Mouse (Mus musculus): ENCODE results near the gene Bicd2.

Bicd2 gene

DNA sequence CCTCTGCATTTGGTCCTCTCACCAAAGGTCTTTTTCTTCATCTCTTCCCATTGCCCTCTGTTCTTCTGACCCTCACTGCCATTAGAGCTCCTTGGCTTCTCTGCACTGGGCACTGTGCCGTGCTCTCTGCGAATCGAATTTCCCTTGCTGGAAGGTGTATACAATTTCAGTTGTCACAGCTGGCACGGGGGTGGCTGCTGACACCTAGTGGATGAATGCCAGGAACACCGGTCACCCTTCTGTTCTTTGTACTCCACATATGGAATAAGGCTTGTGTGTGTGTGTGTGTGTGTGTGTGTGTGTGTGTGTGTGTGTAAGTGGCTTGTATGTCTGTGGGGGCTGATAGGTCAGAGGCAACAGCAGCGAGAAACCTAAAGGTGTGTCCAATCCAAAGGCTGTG lies 58.8 kb downstream of the Bicd2 start:
- no peak for DNase-seq (ENCODE audit: low spot score in 2 of 2)

DNA sequence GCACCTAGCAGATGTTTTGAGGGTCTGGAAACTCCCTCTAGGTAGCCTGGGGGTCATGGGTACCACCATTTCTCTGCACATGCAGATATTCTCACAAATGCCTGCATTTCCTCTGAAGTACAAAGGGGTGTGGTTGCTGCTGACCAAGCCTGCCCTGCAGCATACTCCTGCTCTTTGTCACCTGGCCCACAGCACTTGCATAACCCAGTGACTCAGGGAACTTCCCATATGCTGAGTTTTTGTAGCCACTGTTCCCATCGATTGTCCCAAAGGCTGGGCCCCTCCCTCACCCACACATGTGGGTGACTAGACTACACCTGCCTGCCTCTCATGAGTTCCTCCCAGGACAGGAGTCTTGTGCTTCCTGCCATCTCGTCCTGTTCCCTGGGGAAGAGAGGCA lies 61.2 kb downstream of the Bicd2 start:
- DNase-seq (ENCODE audit: low spot score in 2 of 2) = no peak

DNA sequence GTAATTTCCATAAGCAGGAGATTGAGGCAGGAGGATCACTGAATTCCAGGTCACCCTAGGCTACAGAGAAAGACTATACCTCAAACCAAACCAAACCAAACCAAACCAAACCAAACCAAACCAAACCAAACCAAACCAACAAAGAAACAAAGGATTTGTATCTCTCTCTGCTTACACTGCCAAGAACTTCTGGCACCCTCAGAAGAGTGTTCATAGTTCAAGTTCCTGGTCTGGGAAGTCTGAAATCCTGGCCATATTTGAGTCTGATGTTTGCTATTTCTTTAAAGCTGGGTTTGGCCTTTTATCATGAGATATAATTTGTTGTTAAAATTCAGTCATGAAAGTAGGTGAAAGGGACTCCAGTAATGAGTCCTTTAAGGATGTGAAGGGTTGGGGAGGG lies 66.4 kb downstream of the Bicd2 start:
- no peak for DNase-seq (ENCODE audit: low spot score in 2 of 2)

DNA sequence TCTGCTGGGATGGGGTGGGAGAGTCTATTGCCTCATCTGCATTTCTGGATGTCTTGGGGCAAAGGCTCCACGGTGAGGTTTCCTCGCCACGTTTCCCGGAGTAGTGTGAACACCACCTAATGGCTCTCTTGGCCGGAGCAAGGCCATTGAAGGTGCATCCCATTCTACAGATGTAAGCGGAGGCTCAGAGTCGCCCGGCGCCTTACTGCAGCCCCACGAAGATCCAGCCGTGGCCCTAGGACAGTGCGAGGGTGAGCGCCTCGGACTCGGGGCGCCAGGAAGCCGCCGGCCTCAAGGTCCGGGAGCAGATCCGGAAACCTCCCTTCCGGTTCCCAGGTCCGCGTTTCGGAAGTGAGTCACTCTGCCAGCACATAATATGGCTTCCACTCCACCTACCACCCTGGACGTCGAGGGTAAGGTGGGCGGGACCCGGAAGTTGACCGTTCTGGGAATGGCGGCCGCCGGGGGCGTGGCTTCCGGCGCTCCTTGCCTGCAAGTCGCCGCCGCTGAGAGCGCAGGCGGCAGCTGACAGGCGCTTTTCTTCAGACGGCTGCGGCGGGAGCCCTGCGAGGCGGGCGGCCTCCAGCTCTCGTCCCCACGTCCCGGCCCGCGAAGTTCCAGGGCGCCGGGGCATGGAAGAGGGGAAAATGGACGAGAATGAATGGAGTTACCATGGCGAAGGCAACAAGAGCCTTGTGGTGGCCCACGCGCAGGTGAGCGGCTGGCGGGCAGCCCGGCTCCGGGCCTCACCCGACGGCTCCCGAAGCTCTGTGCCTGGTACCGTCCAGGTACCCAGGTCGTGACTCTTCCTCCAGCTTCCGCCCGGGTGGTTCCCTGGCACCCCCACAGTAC lies 79.6 kb downstream of the Bicd2 start, which contains the start of gene Ippk:
Gene Ippk, plus strand, starts transcription at position 496 of the 852 bp plus-strand sequence.
- DNase-seq (ENCODE audit: low spot score in 2 of 2) = peak; percentile 95 to 97

DNA sequence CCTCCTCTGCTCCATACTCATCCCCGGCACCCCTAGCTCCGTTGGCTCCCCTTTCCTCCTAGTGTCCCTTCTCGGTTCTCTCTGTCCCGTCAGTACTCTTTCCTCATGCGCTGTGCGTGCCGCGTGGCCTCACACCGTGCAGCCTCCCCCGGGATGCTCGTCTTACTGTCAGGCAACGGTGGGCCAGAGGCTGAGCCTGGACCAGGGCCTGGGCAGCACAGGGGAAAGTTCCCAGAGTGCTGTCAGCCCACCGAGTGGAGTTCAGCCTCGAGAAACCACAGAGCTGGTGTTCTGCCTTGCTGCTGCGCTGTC lies 80.2 kb downstream of the Bicd2 start:
- no peak for DNase-seq (ENCODE audit: low spot score in 2 of 2)

DNA sequence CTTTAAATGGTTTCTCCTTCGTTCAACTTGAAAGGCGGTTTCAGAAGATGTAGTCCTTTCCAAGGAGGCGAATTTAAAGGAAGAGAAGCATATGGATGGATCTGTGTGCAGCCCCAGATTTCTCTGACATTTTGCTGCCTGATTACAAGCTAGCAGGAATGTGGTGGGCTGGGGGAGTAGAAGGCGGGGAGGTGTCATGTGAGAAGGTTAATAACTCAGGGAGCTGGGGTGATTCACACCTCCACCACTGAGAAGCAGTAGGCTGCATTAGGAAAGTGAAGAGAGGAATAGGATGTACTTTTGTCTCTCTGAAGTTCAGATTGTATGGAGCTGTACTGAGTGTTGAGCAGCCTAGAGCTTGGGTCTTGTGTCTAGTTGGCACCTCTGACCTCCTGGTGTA lies 80.6 kb downstream of the Bicd2 start:
- DNase-seq (ENCODE audit: low spot score in 2 of 2) = no peak

DNA sequence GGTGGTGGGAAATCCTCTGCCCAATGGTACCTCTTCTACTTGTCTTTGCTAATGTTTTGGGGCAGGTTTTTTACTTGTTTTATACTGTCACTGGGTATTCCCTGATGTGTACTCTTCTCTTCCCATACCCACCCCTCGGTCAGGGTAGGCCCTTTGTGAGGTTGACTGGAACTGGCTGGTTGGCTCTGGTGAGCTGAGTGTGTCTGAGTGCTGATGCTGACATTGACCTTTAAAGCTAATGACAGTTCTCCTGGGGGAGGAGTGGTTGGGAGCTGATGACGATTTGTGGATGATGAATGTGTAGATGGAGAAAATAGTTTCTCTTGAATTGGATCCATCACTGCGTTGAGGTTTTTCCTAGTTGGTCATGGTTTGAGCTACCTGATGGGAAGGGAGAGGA lies 85.4 kb downstream of the Bicd2 start:
- no peak for DNase-seq (ENCODE audit: low spot score in 2 of 2)

DNA sequence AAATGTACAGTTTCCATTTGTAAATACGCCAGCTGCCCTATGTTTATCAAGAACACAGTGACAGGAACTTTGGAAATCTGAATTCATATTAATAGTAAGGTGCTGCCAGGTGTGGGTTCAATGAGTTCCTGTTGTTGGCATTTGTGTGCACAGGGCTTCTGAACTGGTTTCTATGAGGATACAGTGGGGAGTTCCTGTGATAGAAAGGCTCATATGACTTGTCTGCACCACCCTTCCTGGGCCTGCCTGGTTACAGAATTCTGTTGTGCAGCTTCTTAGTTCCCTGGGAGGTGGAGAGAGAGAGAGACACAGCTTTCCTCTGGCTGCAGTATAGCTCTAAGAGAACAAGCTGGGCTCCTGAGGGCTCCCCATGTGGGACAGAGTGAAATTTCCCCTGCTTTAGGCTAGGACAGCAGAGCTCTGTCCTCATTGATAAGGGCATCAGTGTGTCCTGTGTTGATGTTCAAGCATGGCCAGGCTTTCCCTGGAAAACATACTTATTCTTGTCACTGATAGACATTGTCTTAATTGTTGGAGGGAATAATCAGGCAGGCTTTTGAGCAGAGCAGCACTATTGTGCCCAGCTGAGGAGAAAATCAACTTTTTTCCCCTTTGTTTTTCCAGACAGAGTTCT lies 86.8 kb downstream of the Bicd2 start:
- DNase-seq (ENCODE audit: low spot score in 2 of 2) = no peak

DNA sequence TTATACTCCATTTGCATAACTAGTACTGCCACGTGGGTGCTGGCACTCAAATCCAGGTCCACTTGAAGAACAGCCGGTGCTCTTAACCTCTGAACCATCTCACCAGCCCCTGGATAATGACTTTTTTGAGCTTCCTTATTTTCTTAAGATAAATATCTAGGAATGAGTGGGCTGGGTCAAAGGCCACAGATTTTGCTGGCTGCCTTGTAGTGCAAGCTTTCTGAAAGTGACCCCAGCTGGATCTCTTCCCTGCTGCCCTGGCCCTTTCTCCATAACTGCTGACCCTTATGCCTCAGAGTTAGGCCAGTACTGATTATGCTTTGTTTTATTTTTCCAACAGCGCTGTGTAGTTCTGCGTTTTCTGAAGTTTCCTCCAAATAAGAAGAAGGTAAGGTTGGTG lies 89.1 kb downstream of the Bicd2 start:
- DNase-seq (ENCODE audit: low spot score in 2 of 2) = no peak

DNA sequence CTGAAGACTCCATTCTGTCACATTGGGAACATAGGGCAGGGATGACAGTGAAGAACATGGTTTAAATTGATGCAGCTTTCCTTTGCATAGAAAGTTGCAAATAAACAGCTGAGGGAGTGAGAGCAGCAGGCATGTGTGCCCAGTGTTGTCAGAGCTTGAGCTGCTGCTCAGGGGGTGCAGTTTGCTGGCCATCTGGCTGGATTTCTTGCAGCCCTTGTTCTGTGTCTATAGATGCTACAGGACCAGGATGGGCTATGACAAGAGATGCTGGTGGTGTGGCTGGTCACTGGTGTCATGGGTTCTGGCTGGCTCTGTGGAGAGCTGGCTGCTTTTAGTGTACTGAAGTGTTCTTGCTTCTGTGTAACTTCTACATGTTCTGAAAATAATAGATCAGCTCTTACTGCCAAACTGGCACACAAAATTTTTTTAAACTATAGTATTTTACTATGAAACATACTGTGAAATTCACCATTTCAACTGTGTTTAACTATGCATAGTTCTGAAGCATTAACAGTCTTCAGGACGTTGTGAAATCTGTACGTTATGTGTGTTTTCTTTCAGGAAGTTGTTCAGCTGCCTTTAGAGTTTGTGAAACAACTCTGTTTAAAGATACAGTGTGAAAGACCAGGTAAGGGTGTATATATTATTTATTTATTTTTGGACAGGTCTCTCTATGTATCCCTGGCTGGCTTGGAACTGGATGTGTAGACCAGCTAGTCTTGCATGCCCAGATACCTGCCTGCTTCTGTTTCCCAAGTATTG lies 92.1 kb downstream of the Bicd2 start:
- no peak for DNase-seq (ENCODE audit: low spot score in 2 of 2)

DNA sequence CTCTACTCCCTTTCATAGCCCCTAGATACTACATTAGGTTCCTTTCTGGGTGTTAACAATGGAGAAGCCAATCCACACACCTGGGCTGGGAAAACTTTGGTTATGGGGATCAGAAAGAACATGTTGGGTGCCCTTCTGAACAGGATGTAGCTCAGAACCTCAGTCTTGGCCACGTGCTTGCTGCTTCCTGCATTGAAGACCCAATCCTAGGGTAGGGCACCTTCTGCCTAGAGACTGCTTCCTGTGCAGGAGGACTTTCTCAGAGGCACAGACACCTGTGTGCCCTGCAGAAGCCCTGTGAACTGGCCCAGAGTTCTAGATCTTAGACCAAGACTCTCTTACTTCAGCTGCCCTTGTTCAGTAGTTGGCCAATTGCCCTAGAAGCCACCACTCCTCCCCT lies 94.4 kb downstream of the Bicd2 start:
- no peak for DNase-seq (ENCODE audit: low spot score in 2 of 2)

DNA sequence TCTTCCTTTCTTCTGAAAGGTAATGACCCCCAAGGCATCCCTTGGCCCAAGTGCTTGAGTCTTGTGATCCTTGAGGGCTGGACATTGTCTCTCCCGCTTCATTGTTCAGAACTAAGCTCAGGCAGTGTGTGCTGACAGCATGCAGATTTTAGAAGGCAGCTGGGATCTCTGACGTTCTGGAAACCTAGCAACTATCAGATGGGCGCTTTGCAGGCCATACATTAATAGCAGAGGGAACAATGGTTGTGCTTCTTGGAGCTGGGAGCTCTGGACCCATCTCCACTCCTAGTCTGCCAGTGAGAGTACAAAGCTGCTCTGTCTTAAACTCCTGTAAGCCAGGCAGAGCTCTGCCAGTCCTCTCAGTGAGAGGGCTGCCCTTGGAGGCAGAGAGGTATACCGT lies 94.8 kb downstream of the Bicd2 start:
- DNase-seq (ENCODE audit: low spot score in 2 of 2) = no peak

Measured in natural killer cell, adult 2 months (primary cell).